Mouse (Mus musculus) cortical plate, adult 2 months (tissue): ENCODE results near the gene Hectd3. TPM values are rescaled to one million over a fixed set of nuclear protein-coding genes. Genes with fewer than 3 reads are reported as not detected.

Experiments
- H3K27ac ChIP-seq: fragments of 200-500 bp; 2 replicates; pipeline ENCODE4 v1.5.1; 2012; ENCODE audit warnings: low read length, control low read depth, inconsistent platforms; ENCODE audit not compliant: insufficient read depth
- H3K4me1 ChIP-seq: fragments of 200-500 bp; 2 replicates; pipeline ENCODE4 v1.6.1; 2011; ENCODE audit warnings: low read length; ENCODE audit not compliant: control insufficient read depth, insufficient read depth
- H3K4me3 ChIP-seq: fragments of 200-500 bp; 2 replicates; pipeline ENCODE4 v1.5.1; 2011; ENCODE audit warnings: mild to moderate bottlenecking, low read length, control low read depth; ENCODE audit not compliant: insufficient read depth
- CTCF ChIP-seq: fragments of 200-500 bp; IDR thresholded peaks from 2 replicates; pipeline ENCODE4 v1.5.1; 2011; ENCODE audit warnings: mild to moderate bottlenecking, control low read depth, low read length; ENCODE audit not compliant: insufficient read depth; ENCODE audit errors: extremely low read depth
- POLR2A ChIP-seq: fragments of 200-500 bp; IDR thresholded peaks from 2 replicates; pipeline ENCODE4 v1.6.1; 2011; ENCODE audit warnings: mild to moderate bottlenecking, low read length, control low read depth; ENCODE audit not compliant: insufficient read depth; ENCODE audit errors: extremely low read depth
- polyA plus RNA-seq: library from polyadenylated mRNA; depleted of rRNA; stranded (reverse); fragments of >200 nt; gene quantifications from 2 replicates; pipeline ENCODE4 v1.2.3, GENCODE M21; 2012; rRNA removed

The Hectd3 gene
- polyA plus RNA-seq = 44.6 and 50.1 TPM in 2 replicates

DNA sequence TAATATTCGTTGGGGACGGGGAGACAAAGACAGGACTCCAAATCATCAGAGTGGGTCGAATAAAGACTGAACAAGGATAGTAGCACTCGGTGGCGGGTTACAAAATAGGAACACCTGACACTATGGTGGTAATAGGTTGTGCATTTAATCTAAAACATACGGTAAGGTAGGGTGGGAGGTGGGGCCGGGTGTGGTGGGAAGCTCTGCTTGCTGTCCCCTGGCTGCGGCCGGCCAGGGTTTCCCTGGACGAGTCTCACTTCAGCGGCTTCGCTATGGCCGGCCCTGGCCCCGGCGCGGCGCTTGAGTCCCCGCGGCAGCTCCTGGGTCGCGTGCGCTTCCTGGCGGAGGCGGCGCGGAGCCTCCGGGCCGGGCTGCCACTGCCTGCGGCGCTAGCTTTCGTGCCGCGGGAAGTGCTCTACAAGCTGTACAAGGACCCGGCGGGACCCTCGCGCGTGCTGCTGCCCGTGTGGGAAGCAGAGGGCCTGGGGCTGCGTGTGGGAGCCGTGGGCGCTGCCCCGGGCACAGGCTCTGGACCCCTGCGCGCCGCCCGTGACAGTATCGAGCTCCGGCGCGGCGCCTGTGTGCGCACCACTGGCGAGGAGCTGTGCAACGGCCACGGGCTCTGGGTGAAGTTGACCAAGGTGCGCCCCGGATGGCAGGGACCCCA is at the start of gene Hectd3:
Gene Hectd3, plus strand, starts transcription at position 187 of the 667 bp plus-strand sequence.
- Histone ChIP-seq H3K4me1 (no peaks in the 10 kb centered on the region), H3K4me3 (peak within 1 kb of the TSS; percentile 71), H3K27ac (no peak within 1 kb of the TSS)
- no peak for TF ChIP-seq CTCF
- 0 out of 2 replicates have a peak, but pooled peaks have one; percentile 31 for TF ChIP-seq POLR2A

DNA sequence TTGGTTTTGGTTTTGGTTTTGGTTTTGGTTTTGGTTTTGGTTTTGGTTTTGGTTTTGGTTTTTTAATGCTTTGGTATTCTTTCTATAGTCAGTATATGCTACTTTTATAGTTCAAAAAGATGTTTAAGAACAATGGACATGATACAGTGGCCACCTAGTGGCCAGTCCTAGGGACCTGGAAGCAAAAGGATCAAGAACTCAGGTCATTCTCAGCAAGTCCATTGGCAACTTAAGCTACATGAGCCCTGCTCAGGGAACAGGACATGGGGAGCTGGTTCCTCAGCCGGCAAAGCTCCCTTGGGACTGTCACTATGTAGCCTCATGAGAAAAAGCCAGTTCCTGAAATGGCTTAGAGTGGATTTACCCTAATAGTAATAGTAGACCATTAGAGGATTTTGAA is 43.5 kb upstream of the Hectd3 start:
- TF ChIP-seq POLR2A (no peak), CTCF (peak; percentile 17; the same call in 1 of the 2 replicates)
- Histone ChIP-seq H3K4me1 (no peaks in the 10 kb centered on the region), H3K27ac (no peak overlapping the region), H3K4me3 (no peak overlapping the region)

DNA sequence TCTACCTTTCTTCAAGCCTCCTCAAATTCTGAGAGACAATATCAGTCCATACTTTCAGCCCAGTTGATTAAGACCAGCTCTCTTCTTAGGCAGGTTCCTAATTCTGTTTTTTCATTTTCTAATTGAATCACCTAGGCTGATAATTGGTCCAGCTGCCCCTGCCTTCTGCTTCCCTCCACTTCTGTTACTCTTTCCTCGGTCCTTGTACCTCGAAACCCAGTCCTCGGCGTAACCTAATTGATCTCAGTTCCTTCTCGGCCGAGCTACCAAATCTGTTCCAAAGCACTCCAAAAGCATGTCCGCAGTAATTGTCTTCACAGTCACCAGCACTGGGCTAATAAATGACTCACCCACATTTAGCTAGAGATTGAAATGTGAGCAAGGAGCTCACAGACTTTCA is 40.2 kb upstream of the Hectd3 start:
- no peak for TF ChIP-seq CTCF
- TF ChIP-seq POLR2A = no peak
- H3K4me1 ChIP-seq = no peaks in the 10 kb centered on the region
- H3K4me3 ChIP-seq = no peak overlapping the region
- H3K27ac ChIP-seq = no peak overlapping the region

DNA sequence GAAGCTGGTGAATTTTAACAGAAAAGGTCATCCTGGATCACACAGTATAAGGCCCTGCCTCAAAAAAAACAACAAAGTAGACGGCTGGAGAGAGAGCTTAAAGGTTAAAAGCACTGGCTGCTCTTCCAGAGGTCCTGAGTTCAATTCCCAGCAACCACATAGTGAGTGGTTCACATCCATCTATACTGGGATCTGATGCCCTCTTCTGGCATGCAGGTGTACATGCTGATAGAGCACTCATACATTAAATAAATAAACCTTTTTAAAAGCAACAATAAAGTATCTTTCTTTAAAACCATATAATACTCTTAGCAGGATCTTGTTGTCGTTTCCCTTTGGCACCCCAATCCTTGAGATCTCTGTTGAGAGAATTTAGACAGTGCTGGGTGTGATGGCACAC is 18.6 kb upstream of the Hectd3 start:
- H3K4me1 ChIP-seq = no peaks in the 10 kb centered on the region

DNA sequence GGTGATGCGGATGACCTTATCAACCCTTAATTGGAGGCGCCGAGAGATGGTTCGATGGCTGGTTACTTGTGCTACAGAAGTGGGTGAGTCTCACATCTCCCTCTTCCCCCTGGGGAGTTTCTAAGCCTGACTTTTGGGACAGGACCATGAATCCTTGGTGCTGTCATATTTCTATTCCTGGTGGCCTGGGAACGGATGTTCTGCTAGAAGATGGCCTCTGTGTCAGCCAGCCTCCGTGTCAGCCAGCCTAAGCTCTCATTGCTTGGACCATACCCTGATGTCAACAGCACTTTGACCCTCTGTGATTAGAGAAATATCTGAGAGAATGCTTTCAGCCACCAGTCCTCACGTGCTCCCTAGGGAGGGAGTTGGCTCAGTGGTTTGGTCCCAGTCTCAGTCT is 9.4 kb upstream of the Hectd3 start:
- Histone ChIP-seq H3K4me1 (no peaks in the 10 kb centered on the region), H3K4me3 (no peak overlapping the region), H3K27ac (no peak overlapping the region)
- TF ChIP-seq CTCF (no peak), POLR2A (no peak)

More for the DNA sequence above, 18.6 kb upstream of the Hectd3 start:
- TF ChIP-seq CTCF = no peak
- TF ChIP-seq POLR2A = no peak
- Histone ChIP-seq H3K4me3 (no peak overlapping the region), H3K27ac (no peak overlapping the region)

DNA sequence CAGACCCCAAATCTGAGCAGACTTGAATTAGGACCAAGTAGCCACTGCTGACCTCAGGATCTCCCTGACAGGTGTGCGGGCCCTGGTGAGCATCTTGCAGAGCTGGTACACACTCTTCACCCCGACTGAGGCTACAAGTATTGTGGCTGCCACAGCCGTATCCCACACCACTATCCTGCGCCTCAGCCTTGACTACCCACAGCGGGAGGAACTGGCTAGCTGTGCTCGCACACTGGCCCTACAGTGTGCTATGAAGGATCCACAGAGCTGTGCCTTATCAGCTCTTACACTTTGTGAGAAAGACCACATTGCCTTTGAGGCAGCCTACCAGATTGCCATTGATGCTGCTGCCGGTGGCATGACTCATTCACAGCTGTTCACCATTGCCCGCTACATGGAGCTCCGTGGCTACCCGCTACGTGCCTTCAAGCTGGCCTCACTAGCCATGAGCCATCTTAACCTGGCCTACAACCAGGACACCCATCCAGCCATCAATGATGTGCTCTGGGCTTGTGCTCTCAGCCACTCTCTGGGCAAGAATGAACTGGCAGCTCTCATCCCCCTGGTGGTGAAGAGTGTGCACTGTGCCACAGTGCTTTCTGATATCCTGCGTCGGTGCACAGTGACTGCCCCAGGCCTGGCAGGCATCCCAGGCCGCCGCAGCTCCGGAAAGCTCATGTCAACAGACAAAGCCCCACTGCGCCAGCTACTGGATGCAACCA is 8.6 kb upstream of the Hectd3 start:
- H3K4me1 ChIP-seq = no peaks in the 10 kb centered on the region
- H3K4me3 ChIP-seq = no peak overlapping the region
- TF ChIP-seq POLR2A = no peak
- peak; percentile 72 for TF ChIP-seq CTCF
- no peak overlapping the region for H3K27ac ChIP-seq

DNA sequence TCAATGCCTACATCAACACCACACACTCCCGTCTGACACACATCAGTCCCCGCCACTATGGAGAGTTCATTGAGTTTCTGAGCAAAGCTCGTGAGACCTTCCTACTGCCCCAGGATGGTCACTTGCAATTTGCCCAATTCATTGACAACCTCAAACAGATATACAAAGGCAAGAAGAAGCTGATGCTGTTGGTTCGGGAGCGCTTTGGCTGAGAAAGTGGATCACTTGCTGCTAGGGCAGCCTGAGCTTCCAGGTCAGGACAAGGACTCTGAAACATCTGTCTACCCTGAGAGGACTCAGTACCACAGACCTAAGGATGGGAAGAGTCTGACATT is 8.0 kb upstream of the Hectd3 start:
- Histone ChIP-seq H3K27ac (no peak overlapping the region), H3K4me1 (no peaks in the 10 kb centered on the region), H3K4me3 (no peak overlapping the region)
- no peak for TF ChIP-seq CTCF
- no peak for TF ChIP-seq POLR2A

DNA sequence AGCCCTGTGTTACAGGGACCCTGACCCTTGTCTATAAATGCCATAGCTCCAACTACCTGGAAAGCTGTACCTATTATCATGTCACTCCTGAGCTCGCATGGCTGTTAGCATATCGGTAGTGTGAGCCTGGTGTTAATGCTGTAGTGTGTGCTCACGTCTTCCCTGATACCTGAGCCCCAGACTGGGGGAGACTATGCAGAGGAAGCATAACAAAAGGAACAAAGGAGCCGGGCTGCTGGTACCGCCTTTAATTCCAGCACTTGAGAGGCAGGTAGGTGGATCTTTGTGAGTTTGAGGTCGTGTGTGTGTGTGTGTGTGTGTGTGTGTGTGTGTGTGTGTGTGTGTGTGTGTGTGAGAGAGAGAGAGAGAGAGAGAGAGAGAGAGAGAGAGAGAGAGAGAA is 5.4 kb upstream of the Hectd3 start:
- TF ChIP-seq CTCF = no peak
- TF ChIP-seq POLR2A = no peak
- H3K4me1 ChIP-seq = no peaks in the 10 kb centered on the region
- H3K27ac ChIP-seq = no peak overlapping the region
- no peak overlapping the region for H3K4me3 ChIP-seq

DNA sequence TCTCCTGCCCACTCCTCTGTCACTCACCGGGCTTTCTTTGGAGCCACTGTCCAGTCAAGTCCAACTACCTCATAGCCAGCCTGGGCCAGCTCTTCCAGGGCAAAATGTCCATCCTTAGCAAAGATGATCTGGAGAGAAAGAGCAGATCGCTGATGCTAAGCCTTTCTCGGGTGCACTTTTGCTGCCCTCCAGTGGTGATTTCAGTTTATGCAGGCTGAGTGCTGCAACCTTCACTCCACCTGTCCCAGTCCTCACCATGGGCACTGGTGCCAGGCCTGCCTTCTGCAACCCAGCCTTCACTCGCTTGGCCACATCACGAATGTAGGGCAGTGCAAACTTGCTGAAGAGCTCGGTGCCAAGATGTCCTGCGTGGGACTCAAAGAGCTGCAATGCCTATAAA is 3.8 kb upstream of the Hectd3 start:
- no peak for TF ChIP-seq POLR2A
- TF ChIP-seq CTCF = peak; percentile 93
- H3K27ac ChIP-seq = no peak overlapping the region

More for the DNA sequence above, 3.8 kb upstream of the Hectd3 start:
- Histone ChIP-seq H3K4me3 (no peak overlapping the region), H3K4me1 (no peaks in the 10 kb centered on the region)
